Mouse (Mus musculus) ES-CJ7 (cell line): Measurements from ENCODE around the gene Rab30.

ENCODE experiments used
- DNase-seq: peaks from one replicate; pipeline ENCODE4 v3.0.0; 2011; ENCODE audit warnings: low read depth, low spot score

The Rab30 gene

DNA sequence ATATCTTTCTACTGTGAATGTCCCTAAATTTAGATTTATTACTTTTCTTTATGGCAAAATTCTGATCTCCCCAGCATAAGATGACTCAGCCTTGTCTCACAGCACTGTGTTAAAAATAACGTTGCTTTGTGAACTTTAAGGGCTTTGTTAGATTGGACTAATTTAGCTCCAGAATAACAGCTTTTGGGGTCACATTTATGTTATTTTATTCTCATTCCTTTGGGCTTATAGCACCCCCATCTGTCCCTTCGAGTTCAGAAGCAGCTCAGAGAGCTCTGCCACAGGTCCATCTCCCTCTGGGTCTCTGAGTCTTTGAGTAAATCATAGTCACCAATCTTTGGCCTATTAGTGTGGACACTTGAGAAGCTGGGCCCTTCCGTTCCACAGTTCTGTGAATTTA, 96.5 kb downstream of the Rab30 start:
- DNase-seq: no peak

DNA sequence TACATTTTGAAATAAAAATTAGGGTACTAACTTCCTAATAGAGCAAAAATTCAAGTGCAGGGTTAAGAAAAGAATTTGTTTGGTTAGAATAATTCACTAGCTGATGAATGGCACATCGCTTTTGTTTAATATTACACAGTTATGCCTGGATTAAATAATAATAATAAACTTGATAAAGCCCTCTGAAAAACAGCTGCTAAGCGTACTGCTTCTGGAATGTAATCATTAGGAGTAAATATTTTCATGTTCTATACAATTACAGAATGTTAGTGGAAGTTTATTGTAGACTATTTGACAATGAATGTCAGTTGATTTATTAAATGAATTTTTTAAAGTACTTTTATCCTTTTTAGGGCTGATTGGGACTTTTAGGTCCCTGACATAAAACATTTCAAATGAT, 100.9 kb downstream of the Rab30 start:
- no peak for DNase-seq

DNA sequence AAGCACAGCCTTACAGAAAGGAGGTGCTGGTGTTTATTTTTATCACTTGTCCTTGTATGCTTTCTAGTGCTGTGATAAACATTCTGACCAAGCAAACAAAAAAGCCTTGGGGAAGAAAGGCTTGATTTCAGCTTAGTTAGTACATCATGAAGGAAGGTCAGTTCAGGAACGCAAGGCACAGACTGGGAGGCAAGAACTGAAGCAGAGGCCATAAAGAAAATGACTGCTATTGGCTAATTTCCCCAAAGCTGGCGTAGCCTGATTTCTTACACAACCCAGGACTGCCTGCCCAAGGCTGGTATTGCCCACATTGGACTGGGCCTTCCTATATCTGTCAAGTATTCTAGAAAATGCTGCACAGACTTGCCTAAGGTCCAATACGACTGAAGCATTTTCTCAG, 106.8 kb downstream of the Rab30 start:
- no peak for DNase-seq

DNA sequence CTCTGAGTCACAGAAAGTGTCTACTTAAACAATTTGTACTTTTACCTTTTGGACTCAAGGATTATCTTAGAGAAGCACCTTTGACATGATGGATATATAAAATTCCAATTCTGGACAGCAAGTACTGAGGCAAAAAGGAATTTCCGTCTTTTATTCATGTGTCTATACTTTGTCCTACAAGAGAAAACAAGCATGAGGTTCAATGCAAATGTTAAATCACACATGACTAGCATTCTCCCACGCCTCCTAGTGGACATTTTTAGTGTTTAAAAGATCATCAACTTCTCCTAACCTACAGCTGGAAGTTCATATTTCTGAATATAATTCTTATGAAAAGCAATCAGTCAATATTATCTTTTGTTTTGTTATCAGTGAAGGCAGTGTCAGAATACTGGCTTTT, 125.1 kb downstream of the Rab30 start:
- DNase-seq: peak; percentile 39

DNA sequence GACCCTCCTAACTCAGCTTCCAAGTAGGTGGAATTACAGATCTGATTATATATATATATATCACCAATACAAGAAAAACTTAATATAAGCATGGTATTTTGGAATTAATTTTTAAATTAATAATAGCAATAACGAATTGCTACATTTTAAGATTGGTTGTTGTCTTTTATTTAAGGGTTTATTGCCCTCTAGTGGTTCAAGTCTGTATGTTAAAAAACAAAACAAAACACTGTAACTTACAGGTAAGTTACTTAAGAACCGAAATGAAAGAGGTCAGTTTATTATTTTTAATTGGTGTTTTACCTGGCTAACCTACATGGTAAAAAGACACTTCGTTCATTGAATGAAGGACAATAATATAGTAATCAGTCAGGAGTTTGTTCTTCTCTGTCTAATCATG, 128.8 kb downstream of the Rab30 start:
- peak; percentile 20 for DNase-seq

DNA sequence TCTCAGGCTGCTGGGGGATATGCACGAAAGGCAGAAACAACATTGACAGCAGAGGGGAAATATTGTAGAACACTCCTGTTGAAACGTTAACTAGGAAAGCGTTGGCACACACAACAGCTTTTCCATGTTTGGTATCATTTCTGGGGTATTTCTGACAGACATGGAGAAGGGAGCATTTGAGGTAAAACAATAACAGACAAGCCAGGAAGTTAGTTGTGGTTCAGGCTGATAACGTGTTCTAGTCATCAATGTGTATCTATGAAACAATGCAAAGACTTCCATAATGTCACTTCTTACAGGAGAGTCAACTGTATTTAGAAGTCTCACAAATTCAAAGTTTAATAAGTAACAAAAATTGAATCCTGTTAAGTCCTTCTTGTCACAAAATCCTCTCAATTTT, 130.2 kb downstream of the Rab30 start:
- DNase-seq: no peak

DNA sequence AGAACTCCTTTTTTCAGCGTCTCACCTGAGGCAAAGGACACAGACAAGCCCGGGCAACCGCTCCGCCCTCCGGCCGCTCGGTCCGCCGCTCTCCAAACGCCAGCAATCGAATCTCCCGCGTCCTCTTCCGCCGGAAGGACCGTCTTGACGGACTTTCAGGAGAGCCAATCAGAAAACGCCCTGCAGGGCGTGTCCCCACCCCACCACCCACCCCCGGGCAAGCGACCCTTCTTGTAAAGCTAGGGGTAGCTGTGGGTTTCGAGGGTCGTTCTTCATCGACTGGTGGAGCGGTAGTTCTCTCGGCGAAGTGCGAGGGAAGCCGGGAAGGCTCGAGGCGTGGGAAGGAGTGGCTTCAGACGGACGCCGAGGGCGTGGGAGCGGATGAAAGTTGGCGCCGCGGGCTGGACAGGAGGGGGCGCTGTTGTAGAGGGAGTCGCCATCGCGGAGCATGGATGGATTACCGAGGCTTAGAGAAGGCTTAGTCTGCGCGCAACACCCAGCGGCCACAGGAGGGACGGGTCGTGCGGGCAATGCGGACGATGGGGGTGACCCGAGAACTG, 132.8 kb downstream of the Rab30 start, which contains the start of the genes Ddias and Prcp:
Gene Ddias (minus strand): TSS at position 132 of the 560 bp plus-strand sequence.
Gene Prcp (plus strand): TSS at position 355 of the 560 bp plus-strand sequence.
- DNase-seq: peak; percentile 95

DNA sequence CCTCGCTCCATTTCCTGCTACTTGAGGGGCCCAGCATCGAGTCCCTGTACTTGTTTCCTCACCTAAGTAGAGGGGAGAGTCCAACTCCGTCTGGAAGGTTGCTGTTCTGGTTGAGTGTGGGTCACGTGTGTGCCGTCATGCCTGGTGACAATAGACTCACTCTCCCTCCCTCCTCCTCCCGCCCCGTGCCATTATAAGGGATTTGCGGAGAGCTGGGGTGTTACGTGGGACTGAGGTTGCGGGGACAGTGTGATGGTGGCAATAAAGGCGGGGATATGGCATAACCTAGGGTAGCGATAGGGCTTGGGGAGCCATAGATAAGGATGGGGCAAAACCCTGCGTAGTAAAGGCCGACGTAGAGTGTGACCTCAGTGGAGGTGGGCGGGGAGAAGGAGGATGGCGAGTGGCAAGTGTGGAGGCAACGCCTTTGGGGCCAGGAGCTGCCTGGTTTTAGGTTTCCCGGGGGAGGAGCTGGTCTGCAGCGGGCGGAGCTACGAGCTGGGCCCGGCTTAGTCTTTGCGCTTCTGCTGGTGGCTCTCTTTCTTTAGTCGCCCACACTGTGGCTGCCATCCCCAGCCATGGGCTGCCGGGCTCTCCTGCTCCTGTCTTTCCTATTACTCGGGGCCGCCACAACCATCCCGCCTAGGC, 133.5 kb downstream of the Rab30 start:
- peak; percentile 94 for DNase-seq

DNA sequence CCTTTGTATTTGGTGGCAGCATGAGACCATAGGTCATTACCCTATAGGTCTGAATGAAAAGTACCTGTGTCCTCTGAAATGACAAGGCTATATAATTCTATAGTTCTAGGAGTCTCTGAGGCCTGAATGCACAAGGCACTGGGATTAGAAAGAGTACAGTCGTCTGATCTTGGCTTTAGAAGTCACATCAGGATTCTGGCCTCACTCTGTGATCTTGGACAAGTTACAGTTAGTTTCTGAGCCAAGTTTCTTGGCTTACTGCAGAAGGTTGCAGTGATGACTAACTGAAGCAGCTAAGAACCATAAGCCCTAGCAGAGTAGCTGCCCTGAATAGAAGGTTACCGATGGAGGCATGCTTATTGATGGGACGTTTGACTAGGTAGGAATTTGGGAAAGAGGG, 134.7 kb downstream of the Rab30 start:
- no peak for DNase-seq

DNA sequence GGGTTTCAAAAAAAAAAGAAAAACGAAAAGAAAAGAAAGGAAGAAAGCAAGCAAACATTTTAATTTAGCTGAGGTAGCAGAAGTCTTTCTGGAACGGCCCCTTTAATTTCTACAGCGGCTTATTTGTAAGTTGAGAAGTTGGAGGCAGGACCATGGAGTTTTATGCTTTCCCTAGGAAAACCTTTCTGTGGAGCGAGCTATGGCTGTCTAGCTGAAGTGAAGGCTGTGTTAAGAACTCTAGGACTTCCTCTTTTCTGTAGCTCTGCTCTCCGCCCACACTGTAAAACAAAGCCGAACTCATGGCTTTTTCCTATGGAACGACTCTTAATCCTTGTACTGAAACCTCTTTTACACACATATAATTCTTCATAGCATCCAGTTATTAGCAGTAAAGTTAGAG, 135.1 kb downstream of the Rab30 start:
- DNase-seq: no peak

DNA sequence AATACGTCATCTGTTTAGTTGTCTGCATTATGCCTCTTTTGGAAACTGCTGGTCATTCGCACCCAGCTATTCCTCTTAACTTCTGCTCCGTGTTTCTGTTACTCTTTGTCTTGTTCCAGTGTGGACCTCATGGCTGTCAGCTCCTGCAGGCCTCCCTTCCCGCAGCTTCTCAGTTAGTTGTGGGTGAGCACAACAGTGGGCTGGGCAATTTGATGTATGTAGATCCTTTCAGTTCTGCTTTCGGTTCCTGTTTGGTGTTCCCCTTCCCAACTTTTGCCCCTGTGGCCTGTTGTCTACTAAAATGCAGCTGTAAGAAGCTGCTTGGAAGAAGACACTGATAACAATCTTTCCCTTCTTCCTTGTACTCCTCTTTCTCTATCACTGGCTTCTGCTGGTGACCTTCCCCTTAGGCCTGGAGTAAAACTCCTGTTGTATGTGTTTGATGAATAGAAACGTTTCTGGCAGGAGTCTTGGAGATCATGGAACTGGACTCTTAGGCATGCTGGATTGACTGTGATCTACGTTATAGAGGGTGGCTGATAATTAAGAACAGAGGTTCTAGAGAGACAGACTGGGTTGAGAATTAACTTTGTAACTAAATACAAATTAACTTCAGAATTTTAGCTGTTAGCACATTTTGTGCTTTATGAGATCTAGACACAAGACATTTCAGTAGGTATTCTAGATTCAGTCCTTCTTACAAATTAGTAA, 137.3 kb downstream of the Rab30 start:
- no peak for DNase-seq

DNA sequence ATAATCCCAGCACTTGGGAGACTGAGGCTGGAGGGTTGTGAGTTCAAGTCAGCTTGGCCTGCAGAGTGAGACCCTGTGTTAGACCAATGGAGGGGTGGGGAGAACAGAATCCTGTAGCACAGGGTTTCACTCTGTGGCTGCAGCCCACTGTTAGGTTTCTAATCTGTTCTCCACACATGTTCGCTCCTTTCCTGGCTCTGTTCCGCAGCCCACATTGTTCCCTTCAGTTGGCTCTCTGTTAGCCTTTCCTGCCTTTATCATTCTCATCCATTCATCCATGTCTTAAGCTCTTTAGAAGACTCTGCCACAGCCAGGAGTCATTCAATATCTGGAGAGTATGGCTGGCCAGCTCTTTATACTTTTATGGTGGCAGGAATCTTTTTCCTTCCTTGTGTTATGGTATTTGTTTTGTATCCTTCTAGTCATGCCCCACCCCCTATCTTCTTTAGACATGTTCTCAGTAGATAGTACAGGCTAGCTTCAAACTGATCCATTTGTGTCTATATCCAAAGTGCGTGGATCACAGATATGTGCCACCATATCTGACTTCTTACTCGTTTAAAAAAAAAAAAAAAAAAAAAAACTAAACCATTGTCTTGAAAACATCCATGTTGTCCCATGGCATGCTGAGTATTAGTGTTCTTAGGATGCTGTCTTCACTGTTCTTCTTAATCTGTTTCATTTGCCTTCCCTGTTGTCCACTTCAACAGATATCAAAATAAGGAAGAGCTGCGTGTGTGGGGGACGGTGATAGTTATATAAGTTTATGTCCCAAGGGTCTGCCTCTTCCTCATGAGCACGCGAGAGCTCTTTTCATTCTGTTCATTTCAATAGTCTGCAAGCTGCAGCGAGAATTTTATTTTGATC, 142.7 kb downstream of the Rab30 start:
- no peak for DNase-seq

DNA sequence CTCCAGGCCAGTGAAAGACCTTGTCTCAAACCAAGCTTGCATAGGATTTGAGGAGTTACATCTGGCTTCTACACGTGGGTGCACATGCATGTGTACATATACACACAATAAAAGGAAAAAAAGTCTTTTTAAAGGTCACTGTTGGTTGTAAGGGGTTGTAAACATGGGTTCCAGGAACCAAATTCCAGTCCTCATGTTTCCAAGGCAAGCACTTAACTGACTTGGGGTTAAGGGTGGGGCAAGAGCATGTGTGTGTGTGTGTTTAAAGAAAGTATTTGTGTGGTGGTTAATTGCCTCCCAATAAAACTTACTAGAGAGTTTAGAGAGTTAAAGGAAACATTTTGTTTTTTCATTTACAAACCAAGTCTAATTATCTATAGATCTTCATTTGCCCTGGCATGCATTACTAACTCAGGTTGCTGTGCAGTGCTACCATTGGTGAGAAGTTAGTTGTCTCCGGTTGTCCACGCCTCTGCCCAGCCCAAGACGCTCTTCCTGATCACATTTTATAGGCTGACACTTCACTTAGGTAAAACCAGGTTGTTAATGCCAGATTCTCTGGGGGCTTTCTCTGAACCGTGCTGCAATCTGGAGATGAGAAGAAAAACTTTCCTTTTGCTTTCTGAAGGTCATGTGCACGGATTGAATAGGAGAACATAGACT, 143.7 kb downstream of the Rab30 start:
- DNase-seq: no peak

DNA sequence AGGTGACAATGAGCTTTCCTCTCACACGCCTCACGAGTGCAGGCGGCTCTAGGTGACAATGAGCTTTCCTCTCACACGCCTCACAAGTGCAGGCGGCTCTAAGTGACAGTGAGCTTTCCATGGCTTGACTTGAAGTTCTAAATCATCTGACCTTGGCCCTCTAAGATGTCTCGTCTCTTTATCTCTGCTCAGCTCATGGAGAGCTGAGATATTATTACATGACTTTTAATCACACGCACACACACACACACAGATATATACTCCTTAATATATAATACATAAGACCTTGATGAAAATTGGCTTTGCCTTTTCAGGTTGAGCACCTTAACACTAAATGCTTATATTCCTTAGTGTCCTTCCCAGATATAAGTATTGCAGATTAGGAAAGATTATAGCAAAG, 145.4 kb downstream of the Rab30 start:
- no peak for DNase-seq

DNA sequence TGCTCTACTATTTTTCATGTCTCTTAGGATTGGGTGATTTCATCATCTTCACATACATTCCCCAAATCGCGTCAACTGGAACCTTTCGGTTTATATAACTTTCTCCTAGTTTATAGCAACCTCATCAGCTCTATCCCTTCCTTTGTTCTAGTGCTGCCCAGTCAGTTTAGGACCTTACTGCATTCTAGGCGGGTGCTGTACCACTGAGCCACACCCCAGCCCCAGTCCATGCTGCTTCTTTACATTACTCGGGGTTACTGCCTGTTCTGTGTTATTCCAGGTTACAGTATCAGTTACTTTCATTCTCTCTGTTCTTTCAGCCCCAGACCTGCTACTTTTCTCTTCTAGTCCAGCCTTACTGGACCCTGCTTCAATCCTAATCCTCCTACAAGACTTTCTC, 145.8 kb downstream of the Rab30 start:
- DNase-seq: no peak

DNA sequence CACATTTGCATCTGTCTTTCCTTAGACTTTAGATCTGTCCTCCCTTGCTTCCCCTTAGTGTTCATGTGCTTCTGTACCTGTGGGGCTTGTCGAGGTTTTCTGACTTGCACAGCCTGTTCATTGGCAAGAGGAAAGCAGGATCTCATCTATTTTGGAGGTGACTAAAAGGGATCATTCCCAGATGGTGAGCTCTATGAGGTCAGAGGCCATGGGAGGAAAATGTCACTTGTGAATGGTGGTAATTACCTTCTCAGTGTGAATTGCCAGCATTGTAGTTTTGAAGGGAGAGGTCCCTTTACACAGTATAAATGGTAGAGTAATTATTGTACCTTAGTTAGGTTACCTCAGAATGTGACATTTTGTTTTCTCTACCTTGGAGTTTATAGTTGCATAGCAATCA, 148.8 kb downstream of the Rab30 start:
- no peak for DNase-seq

DNA sequence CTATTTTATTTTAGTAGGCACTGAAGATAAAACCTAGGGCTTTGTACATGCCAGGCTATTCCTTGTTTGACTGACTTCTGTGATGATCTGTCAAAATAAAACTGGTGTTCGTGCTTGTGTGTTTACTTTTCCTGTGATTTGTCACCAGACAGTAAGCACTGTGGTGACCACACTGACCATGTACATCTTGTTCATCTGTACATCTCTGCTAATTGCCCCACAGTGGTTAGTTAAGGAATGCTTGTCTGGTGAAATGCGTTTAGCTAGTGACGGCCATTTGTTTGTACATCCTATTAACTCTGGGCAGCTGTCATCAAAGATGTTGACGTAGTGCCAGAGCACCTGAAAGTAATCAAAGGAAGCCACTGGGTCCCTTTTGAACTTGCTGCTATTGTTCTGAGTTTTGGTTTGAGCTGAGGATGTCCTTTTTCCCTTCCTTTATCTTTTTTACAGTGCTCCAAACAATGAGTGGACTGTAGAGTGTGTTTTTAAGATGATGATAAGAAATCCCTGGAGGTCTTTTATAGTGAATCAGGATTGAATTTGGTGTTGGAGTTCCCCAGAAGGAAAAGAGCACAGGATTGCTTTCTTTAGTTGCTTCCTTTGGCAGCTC, 149.3 kb downstream of the Rab30 start:
- DNase-seq: no peak

DNA sequence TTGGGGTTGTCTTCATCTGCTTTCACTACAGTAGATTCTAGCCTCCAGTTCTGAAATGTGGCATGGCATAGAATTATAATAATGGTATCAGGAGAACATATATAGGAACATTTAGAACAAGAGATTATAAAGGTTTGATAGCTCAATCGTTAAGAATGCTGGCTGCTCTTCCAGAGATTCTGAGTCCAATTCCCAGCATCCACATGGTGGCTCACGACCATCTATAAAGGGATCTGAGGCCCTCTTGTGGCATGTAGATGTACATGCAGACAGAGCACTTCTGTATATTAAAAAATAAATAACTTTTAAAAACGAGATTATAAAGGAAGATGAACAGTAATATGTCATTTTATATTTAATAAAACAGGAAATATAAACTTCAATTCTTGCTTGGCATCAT, 152.1 kb downstream of the Rab30 start:
- peak; percentile 51 for DNase-seq
